In genomic region chr3:41430191-41430590, GRCm38 (mm10) we compare ENCODE assay signal across 13 mouse cellular contexts.
DNase-seq lines count a peak whose midpoint lies in the region; ATAC-seq and TF ChIP-seq lines count a peak whose summit lies in the region.
"Had no signal": no experiment of that assay in that cellular context is flagged by ENCODE, and none has a peak within 500 bp of the region (broad histone marks: within the 10 kb centered on the region; RNA-seq: fewer than 3 reads in every experiment).

No protein-coding gene starts in this region.

- 49% methylated on average over 3 of the region's 3 CpGs for WGBS in heart, embryonic 12.5 days
- WGBS in embryonic facial prominence, embryonic 11.5 days: 27% methylated on average over 3 of the region's 3 CpGs
- WGBS in midbrain, postnatal 0 days: 68% methylated on average over 3 of the region's 3 CpGs

- peak; percentile 98 for DNase-seq in heart, adult 11 months
- DNase-seq in 3T3-L1 (ENCODE audit: low read depth, low spot score): peak; percentile 92
- DNase-seq in embryonic facial prominence, embryonic 11.5 days (ENCODE audit: low spot score): peak; percentile 26
- peak; percentile 36 for DNase-seq in heart, postnatal 4 days
- DNase-seq in left cerebral cortex, adult 9 months (ENCODE audit: low spot score in 2 of 2): no peak
- no peak for DNase-seq in adrenal gland, postnatal 25 days
- no peak for DNase-seq in midbrain, postnatal 0 days (ENCODE audit: low spot score)
- DNase-seq: thymus, adult 2 months had no signal

- no peaks in the 10 kb centered on the region for H3K9me3 ChIP-seq in heart, embryonic 12.5 days (replicated peaks)
- no peaks in the 10 kb centered on the region for H3K9me3 ChIP-seq in embryonic facial prominence, embryonic 11.5 days (replicated peaks; ENCODE audit: control insufficient read depth, low read length)
- H3K9me3 ChIP-seq in midbrain, postnatal 0 days (ENCODE audit: low read length): no peaks in the 10 kb centered on the region
- H3K9me3 ChIP-seq: embryonic facial prominence, embryonic 15.5 days had no signal

- H3K9ac ChIP-seq in heart, embryonic 12.5 days: no peak overlapping the region
- H3K9ac ChIP-seq in embryonic facial prominence, embryonic 11.5 days (replicated peaks; ENCODE audit: low read length): no peak overlapping the region
- H3K9ac ChIP-seq in midbrain, postnatal 0 days (replicated peaks; ENCODE audit: low read length, poor library complexity, severe bottlenecking): no peak overlapping the region
- H3K9ac ChIP-seq: embryonic facial prominence, embryonic 15.5 days had no signal

- no peak overlapping the region for H3K27ac ChIP-seq in heart, embryonic 12.5 days (ENCODE audit: poor library complexity, severe bottlenecking)
- no peak overlapping the region for H3K27ac ChIP-seq in embryonic facial prominence, embryonic 11.5 days (replicated peaks; ENCODE audit: low read depth, low read length)
- no peak overlapping the region for H3K27ac ChIP-seq in midbrain, postnatal 0 days (ENCODE audit: low read depth, low read length)
- H3K27ac ChIP-seq: embryonic facial prominence, embryonic 15.5 days; macrophage had no signal

- 0 out of 2 replicates have a peak, but pooled peaks cover 9% of the 10 kb centered on the region for H3K4me1 ChIP-seq in heart, embryonic 12.5 days (replicated peaks)
- H3K4me1 ChIP-seq in embryonic facial prominence, embryonic 11.5 days (ENCODE audit: control insufficient read depth, insufficient read depth, low read length): no peaks in the 10 kb centered on the region
- no peaks in the 10 kb centered on the region for H3K4me1 ChIP-seq in midbrain, postnatal 0 days (ENCODE audit: insufficient read depth, low read length)

- no peak overlapping the region for H3K4me2 ChIP-seq in heart, embryonic 12.5 days
- no peak overlapping the region for H3K4me2 ChIP-seq in embryonic facial prominence, embryonic 11.5 days (ENCODE audit: low read depth, low read length)
- H3K4me2 ChIP-seq in midbrain, postnatal 0 days (ENCODE audit: low read depth, low read length, poor library complexity, severe bottlenecking): no peak overlapping the region
- H3K4me2 ChIP-seq: embryonic facial prominence, embryonic 15.5 days had no signal

- H3K27me3 ChIP-seq in heart, embryonic 12.5 days (replicated peaks): no peaks in the 10 kb centered on the region
- no peaks in the 10 kb centered on the region for H3K27me3 ChIP-seq in embryonic facial prominence, embryonic 11.5 days (ENCODE audit: control insufficient read depth, insufficient read depth, low read length)
- H3K27me3 ChIP-seq in midbrain, postnatal 0 days (ENCODE audit: insufficient read depth, low read length): no peaks in the 10 kb centered on the region
- H3K27me3 ChIP-seq: CH12.LX; embryonic facial prominence, embryonic 15.5 days had no signal

- H3K36me3 ChIP-seq in heart, embryonic 12.5 days: no peaks in the 10 kb centered on the region
- no peaks in the 10 kb centered on the region for H3K36me3 ChIP-seq in embryonic facial prominence, embryonic 11.5 days (replicated peaks; ENCODE audit: control insufficient read depth, insufficient read depth, low read depth, low read length)
- no peaks in the 10 kb centered on the region for H3K36me3 ChIP-seq in midbrain, postnatal 0 days (ENCODE audit: insufficient read depth, low read length)
- H3K36me3 ChIP-seq: embryonic facial prominence, embryonic 15.5 days had no signal

- H3K4me3 ChIP-seq in heart, embryonic 12.5 days: no peak overlapping the region
- no peak overlapping the region for H3K4me3 ChIP-seq in embryonic facial prominence, embryonic 11.5 days (ENCODE audit: low read depth, low read length)
- no peak overlapping the region for H3K4me3 ChIP-seq in midbrain, postnatal 0 days (ENCODE audit: low read depth, low read length)
- H3K4me3 ChIP-seq: embryonic facial prominence, embryonic 15.5 days had no signal

- no peak for TF ChIP-seq CTCF in midbrain, postnatal 0 days (IDR thresholded peaks at IDR 0.05)

- no peak for ATAC-seq in heart, embryonic 12.5 days (ENCODE audit: insufficient number of reproducible peaks, low FRiP score)
- ATAC-seq in embryonic facial prominence, embryonic 11.5 days (replicated peaks; ENCODE audit: insufficient number of reproducible peaks, low FRiP score, low TSS enrichment, low read depth): no peak
- ATAC-seq in midbrain, postnatal 0 days (ENCODE audit: low FRiP score): no peak
- ATAC-seq: intestine, postnatal 0 days had no signal

Comparison
In these comparisons a context has a peak if more than half of its experiments do, and no peak if none do; other contexts are left out.
1. DNase-seq: peak in heart, adult 11 months (single experiment), 3T3-L1 (single experiment), embryonic facial prominence, embryonic 11.5 days (single experiment) and heart, postnatal 4 days (single experiment); none in left cerebral cortex, adult 9 months (0 of 2), adrenal gland, postnatal 25 days (single experiment) and midbrain, postnatal 0 days (single experiment).